Mouse (Mus musculus) cerebellum, adult 11 months (tissue): ENCODE data around the gene Olfr644.

Experiments used
- DNase-seq: peaks from one replicate; pipeline ENCODE4 v3.0.0; 2022

The Olfr644 gene

GRCm38 (mm10) chr7:104071769-104072168 lies at the start of gene Olfr644:
Gene Olfr644, minus strand, starts transcription at chr7:104071869.
- DNase-seq: no peak

DNA sequence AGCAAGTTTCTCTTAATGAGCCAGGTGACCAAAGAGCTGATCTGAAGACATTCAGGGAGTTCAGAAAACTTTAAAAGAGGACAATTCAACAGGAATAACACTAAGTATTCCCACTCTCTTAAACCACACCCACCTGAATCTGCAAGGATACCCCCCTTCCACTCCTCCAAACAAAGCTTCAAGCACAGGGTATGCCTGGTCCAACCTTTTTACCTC lies 33.0 kb upstream of the Olfr644 start, which contains the start of gene Olfr646:
Gene Olfr646, plus strand, starts transcription at position 117 of the 216 bp plus-strand sequence.
- no peak for DNase-seq

- DNase-seq: no peak
Measured at GRCm38 (mm10) chr7:104103913-104104756, 32.5 kb upstream of the Olfr644 start.

DNA sequence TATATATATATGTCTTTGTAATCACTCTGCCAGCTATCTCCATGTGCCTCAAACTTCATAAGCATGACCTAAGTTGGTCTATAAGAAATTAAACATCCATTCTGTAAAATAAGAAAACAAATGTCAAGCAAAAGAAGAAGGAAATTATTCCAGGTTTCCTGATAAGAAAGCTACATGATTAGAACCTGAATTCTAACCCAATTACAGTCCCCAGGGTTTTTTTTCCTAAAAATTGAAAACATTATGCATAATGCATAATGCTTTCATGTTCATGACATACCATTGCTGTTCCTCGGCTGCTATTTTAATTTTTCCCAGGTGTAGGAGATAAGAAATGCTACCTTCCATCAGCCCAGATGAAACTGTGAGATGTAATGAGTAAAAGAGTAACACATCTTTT lies 13.7 kb upstream of the Olfr644 start, which contains the start of gene Olfr645:
Gene Olfr645, minus strand, starts transcription at position 101 of the 400 bp plus-strand sequence.
- no peak for DNase-seq

DNA sequence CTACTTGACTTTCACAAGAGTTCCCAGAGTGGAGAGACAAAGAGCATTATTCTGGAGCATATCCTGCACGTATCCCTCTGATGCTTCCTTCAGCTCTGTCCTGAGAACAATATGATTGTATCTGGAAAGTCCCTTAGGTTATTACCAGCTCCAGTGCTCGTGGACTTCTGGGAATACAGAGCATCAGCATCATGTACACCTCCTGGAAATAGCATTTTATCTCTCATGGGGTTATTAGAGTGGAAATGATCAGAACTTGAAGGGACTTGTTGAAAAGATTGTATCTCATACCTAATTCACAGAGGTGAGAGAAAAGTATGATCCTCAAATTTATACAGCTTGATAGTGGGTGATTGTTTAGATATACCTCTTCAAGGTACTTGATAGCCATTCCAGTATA lies 10.3 kb downstream of the Olfr644 start, which contains the start of gene 4930516K23Rik:
Gene 4930516K23Rik, minus strand, starts transcription at position 101 of the 400 bp plus-strand sequence.
- no peak for DNase-seq

DNA sequence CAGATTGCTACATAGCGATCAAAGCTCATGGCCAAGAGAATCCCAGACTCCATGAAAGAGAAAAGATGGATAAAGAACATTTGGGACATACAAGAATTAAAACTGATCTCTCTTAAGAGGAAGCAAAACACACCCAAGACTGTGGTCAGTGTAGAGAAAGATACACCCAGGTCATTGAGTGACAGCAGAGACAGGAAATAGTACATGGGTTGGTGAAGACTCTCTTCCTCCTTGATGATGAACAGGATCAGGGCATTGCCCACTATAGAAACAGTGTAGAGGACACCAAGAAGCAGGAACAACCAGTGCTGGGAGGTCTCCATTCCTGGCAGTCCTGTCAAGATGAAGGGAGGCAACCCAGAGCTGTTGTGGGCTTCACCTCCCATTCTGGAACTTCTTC lies 12.5 kb downstream of the Olfr644 start:
- DNase-seq: no peak

DNA sequence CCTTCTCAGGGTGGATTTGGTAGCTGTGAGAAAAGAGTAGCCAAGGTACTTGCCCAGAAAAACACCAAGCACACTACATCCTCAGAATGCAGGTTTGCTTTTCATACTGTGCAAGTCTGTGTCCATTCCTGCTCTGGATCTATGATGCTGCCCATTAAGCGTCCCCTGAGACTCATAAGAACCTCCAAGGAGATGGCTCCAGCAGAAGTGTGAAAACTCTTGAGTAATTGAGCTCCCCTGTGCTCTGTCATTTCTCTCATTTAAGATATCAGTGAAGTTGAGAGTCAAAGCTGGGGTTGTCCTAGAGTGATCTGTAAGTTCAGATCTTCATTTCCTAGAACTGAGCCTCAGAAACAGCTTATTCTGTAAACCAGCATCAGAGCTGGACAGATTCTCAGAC lies 19.1 kb downstream of the Olfr644 start, which contains the start of gene Olfr642:
Gene Olfr642, minus strand, starts transcription at position 101 of the 400 bp plus-strand sequence.
- DNase-seq: no peak

DNA sequence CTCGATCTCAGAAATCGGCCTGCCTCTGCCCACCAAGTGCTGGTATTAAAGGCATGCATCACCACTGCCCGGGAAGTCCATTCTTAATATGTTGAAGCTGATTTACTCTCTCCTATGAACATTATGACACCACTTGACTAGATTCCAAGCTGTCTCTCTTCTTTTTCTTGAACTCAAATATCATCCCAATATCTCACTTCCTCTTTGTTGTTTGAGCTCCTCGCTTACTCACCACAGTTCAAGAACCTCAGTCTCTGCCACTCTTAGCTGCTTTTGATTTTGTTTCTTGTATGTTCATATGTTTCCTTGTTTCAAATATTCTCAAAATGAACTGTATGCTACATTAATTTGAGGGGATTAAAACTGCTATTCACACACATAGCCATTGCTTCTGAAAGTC lies 20.9 kb downstream of the Olfr644 start:
- no peak for DNase-seq

DNA sequence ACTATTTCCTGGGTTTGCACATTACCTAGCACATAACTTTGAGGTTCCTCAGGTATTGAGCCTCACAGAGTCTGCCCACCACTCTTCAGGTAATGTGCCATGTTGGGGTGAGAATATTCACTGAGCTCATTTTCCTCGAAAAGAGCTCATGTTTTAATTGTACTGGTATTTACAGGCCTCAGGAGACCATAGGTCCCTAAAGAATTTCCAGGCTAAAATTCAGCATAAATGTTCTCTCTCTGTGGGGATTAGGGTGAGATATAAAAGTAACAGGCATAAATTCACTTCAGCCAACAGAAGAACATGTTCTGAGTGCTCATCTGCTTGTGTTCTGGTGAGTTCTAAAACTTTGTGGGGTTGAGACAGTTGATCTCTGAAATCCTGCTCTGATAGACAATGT lies 36.5 kb downstream of the Olfr644 start, which contains the start of gene Olfr641:
Gene Olfr641, plus strand, starts transcription at position 301 of the 400 bp plus-strand sequence.
- no peak for DNase-seq

- no peak for DNase-seq
Measured at GRCm38 (mm10) chr7:104026978-104027377, 44.7 kb downstream of the Olfr644 start.

DNA sequence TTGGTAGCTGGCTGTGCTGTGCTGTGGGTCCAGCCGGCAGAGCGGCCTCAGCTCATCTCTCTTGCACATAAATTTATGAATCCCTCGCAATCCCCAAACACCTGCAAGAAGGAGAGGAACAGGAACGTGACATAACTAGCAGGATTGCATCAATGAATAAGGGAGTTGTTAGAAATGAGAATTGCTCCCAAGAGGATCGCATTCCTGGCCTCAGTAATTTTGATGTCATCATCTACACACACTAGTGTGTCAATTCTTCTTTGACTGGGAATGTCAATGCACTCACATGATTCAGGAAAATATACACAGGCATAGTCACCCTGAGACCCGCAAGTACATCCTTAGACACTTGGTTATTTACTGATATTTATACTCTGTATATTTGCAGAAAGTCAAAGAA lies 46.2 kb downstream of the Olfr644 start, which contains the start of gene Olfr640:
Gene Olfr640, minus strand, starts transcription at position 101 of the 400 bp plus-strand sequence.
- DNase-seq: no peak

DNA sequence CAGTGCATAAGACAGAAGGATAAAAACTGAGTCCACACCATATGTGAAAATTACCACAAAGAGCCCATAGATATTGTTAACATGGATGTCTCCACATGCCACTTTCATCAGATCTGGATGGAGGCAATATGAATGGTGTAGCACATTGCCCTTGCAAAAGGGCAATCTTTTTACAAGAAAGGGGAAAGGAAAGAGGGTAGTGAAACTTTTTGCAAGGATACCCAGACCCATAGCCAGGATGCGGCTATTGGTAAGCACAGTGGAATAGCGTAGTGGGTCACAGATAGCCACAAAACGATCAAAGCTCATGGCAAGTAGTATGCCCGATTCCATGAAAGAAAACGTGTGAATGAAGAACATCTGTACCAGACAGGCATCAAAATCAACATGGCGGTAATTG lies 50.0 kb downstream of the Olfr644 start:
- no peak for DNase-seq

DNA sequence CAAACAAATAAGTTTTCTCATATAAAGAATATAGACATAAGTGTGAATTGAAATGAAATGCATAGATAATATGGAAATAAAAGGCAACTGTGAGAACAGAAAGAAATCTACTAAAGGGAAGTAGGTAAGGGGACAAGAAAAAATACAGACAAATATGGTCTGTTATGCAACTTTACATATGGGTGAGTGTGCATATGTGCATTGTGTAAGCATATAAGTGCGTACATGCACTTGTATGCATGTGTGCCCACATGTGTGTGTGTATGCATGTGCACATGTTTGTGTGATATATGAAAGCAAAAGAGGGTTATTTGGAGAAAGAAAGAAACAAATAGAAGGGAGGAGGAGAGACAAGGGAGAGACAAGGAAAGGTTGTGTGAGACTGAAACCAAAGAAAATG lies 52.7 kb downstream of the Olfr644 start:
- DNase-seq: no peak

DNA sequence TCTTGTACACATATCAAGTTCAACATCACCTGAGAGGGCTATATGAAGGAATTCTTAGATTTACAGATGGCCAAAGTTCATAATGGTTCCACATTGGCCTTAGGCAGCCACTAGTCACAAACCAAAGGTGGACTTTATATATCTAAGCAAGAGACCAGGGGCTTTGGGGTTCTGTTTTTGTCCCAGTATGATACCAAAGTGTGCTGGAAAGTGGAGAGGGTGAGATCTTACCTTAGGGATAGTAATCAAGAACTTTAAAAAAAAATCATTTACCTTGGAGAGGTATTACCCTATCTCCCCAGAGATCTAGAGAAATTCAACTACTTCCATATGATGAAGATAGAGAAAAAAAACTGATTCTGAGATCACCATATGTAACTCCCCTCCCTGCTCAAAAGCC lies 54.5 kb downstream of the Olfr644 start, which contains the start of gene Olfr639:
Gene Olfr639, minus strand, starts transcription at position 101 of the 400 bp plus-strand sequence.
- DNase-seq: no peak
